Mouse (Mus musculus) intestine, postnatal 0 days (tissue): Measurements from ENCODE around the gene Rnf208. TPM values are rescaled to one million over a fixed set of nuclear protein-coding genes. Genes with fewer than 3 reads are reported as not detected.

Experiments
- ATAC-seq: fragments of 200-750 bp; cut with Nextera tagmentation; 2 replicates; pipeline ENCODE4 v1.8.0; 2017; ENCODE audit warnings: mild to moderate bottlenecking, moderate TSS enrichment, moderate library complexity
- H3K27ac ChIP-seq: fragments of 300-500 bp; sonication (generic); 2 replicates; pipeline ENCODE4 v1.5.1; 2014; ENCODE audit warnings: mild to moderate bottlenecking, low read depth, low read length, moderate library complexity
- H3K27me3 ChIP-seq: fragments of 300-500 bp; sonication (generic); replicated peaks from 2 replicates; pipeline ENCODE4 v1.6.1; 2014; ENCODE audit warnings: low read length, mixed read lengths; ENCODE audit not compliant: control insufficient read depth, insufficient read depth
- H3K36me3 ChIP-seq: fragments of 300-500 bp; sonication (generic); 2 replicates; pipeline ENCODE4 v1.6.1; 2014; ENCODE audit warnings: mild to moderate bottlenecking, moderate library complexity; ENCODE audit not compliant: control insufficient read depth, insufficient read depth
- H3K4me1 ChIP-seq: fragments of 300-500 bp; sonication (generic); replicated peaks from 2 replicates; pipeline ENCODE4 v1.6.1; 2014; ENCODE audit warnings: antibody characterized with exemption, low read length, mixed read lengths; ENCODE audit not compliant: control insufficient read depth, insufficient read depth
- H3K4me2 ChIP-seq: fragments of 300-500 bp; sonication (generic); replicated peaks from 2 replicates; pipeline ENCODE4 v1.6.1; 2014; ENCODE audit warnings: low read depth, mild to moderate bottlenecking, moderate library complexity
- H3K4me3 ChIP-seq: fragments of 300-500 bp; sonication (generic); 2 replicates; pipeline ENCODE4 v1.5.1; 2014; ENCODE audit warnings: low read depth, low read length
- H3K9ac ChIP-seq: fragments of 300-500 bp; sonication (generic); 2 replicates; pipeline ENCODE4 v1.6.1; 2014; ENCODE audit warnings: mild to moderate bottlenecking, low read depth, low read length
- H3K9me3 ChIP-seq: fragments of 300-500 bp; sonication (generic); 2 replicates; pipeline ENCODE4 v1.6.1; 2016; ENCODE audit warnings: mixed run types; ENCODE audit not compliant: control insufficient read depth
- CTCF ChIP-seq: sonication (generic); IDR thresholded peaks from 2 replicates; pipeline ENCODE4 v1.5.1; 2016; ENCODE audit warnings: low read depth, mild to moderate bottlenecking, control low read depth, antibody characterized with exemption, moderate library complexity
- WGBS: fragments of 180-500 bp; shearing (Covaris S2); extraction: QIAGEN DNeasy Blood & Tissue Kit; methylation state at CpG from one replicate; pipeline ENCODE4 v1.1.7; 2014; 5-methylcytosine and 5-hydroxymethylcytosine counted together
- polyA plus RNA-seq: library from polyadenylated mRNA; unstranded; fragments of >200 nt; fragmentation: Nextera tagmentation; extraction: Ambion mirVana; gene quantifications from 2 replicates; pipeline ENCODE4 v1.2.1, GENCODE M21; 2015

Gene Rnf208
- polyA plus RNA-seq, 1 experiment from 2014 or later: 51.9 TPM

DNA sequence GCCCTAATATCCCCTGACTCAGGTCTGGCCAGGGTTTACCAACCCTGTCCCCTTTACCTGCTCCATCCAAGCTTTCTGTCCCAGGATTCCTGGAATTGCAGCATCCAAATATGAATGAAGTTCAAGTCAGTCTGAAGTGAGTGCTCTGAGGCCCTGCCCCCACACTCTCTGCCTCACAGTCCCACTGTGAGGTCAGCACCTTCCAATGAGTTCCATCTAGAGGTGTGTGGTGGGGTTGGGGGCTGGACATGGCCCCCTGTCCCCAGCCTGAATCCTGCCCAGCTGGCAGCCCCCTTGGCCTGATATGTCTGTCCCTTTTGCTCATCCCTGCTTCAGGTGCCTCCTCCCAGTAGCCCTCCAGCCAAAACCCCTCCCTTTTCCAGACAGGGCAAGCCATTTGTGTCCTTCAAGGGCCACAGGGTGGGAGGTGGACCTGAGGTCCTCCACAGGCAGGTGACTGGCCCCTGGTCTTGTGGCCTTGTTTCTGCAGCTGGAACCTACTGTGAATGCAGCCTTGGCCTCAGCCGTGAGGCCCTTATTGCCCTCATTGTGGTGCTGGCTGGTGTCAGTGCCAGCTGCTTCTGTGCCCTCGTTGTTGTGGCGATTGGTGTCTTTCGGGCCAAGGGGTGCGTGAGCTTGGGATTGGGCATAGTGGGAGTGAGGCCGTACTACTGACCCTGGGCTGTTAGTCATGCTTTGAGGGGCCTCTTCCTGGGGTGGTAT, 46.0 kb downstream of the Rnf208 start, which contains the start of gene Tmem210:
Gene Tmem210, plus strand, starts transcription at position 219 of the 723 bp plus-strand sequence.
- H3K27ac ChIP-seq: peak within 1 kb of the TSS; percentile 90
- WGBS: 81% methylated on average over 6 of the region's 6 CpGs
- TF ChIP-seq CTCF: no peak
- no peak within 1 kb of the TSS for H3K9ac ChIP-seq
- peak within 1 kb of the TSS; percentile 37; the same call in 1 of the 2 replicates for H3K4me2 ChIP-seq
- H3K4me3 ChIP-seq: no peak within 1 kb of the TSS
- peaks cover 40% of the 10 kb centered on the region for H3K27me3 ChIP-seq
- H3K4me1 ChIP-seq: peaks cover 19% of the 10 kb centered on the region; the same call in 1 of the 2 replicates
- peaks cover 22% of the 10 kb centered on the region for H3K36me3 ChIP-seq
- H3K9me3 ChIP-seq: no peaks in the 10 kb centered on the region
- ATAC-seq: no peak

GRCm38 (mm10) chr2:25288734-25289345, 46.8 kb downstream of the Rnf208 start:
- no peak overlapping the region for H3K4me2 ChIP-seq
- peaks cover 19% of the 10 kb centered on the region; the same call in 1 of the 2 replicates for H3K4me1 ChIP-seq
- H3K9me3 ChIP-seq: no peaks in the 10 kb centered on the region
- no peak for ATAC-seq
- H3K4me3 ChIP-seq: no peak overlapping the region
- no peak overlapping the region for H3K9ac ChIP-seq
- no peak overlapping the region for H3K27ac ChIP-seq
- H3K27me3 ChIP-seq: peaks cover 45% of the 10 kb centered on the region
- 0 out of 2 replicates have a peak, but pooled peaks have one; percentile 28 for TF ChIP-seq CTCF
- 85% methylated on average over 7 of the region's 7 CpGs for WGBS
- H3K36me3 ChIP-seq: peaks cover 16% of the 10 kb centered on the region

DNA sequence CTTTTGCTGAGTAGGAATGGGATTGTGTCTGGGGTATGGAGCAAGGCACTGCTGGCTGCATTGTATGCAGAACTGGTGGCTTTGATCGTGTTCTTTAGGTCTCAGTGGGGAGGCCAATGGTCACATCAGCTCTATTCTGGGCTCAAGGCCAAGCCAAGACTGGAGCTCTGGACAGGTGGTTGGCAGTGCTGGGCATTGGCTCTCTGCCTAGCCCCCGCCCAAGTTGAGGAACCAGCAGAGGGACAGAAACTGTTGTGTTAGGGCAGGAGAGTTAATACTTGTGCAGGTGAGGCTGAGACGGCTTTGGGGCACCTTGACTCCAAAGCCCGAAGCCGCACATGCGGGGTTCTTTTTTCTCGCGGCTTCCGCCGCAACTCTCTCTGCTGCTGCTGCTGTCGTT, 47.6 kb downstream of the Rnf208 start, which contains the start of gene Lrrc26:
Gene Lrrc26, plus strand, starts transcription at position 265 of the 400 bp plus-strand sequence.
- no peak for TF ChIP-seq CTCF
- 8% methylated on average over 11 of the region's 11 CpGs for WGBS
- Histone ChIP-seq H3K9ac (0 out of 2 replicates have a peak within 1 kb of the TSS, but pooled peaks have one; percentile 17), H3K4me1 (peaks cover 19% of the 10 kb centered on the region; the same call in 1 of the 2 replicates), H3K27ac (no peak within 1 kb of the TSS; the same call in 1 of the 2 replicates), H3K36me3 (peaks cover 8% of the 10 kb centered on the region; the same call in 1 of the 2 replicates), H3K27me3 (peaks cover 46% of the 10 kb centered on the region), H3K4me2 (peak within 1 kb of the TSS; percentile 75), H3K4me3 (peak within 1 kb of the TSS; percentile 42), H3K9me3 (no peaks in the 10 kb centered on the region)
- no peak for ATAC-seq

GRCm38 (mm10) chr2:25290101-25290815, 48.2 kb downstream of the Rnf208 start:
- Histone ChIP-seq H3K9me3 (no peaks in the 10 kb centered on the region), H3K9ac (0 out of 2 replicates have a peak overlapping the region, but pooled peaks have one; percentile 17), H3K27me3 (peaks cover 46% of the 10 kb centered on the region), H3K4me2 (peak overlapping the region; percentile 75), H3K27ac (no peak overlapping the region), H3K4me1 (peaks cover 19% of the 10 kb centered on the region; the same call in 1 of the 2 replicates), H3K4me3 (peak overlapping the region; percentile 42), H3K36me3 (peaks cover 2% of the 10 kb centered on the region; the same call in 1 of the 2 replicates)
- no peak for ATAC-seq
- WGBS: 2% methylated on average over 54 of the region's 54 CpGs
- TF ChIP-seq CTCF: no peak

DNA sequence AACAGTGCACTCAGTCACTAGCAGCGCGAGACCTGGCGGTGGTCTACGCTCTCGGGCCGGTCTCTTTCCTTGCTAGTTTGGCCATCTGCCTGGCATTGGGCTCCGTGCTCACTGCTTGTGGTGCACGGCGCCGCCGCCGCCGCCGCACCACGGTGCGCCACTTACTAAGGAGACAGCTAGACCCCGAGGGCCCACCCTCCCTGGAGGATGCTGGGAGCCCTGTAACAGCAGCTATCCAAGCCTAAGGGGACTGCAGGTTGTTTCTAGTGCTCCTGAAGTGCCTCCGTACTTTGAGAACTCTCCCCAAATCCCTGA, 48.7 kb downstream of the Rnf208 start:
- no peak for TF ChIP-seq CTCF
- peak overlapping the region; percentile 75 for H3K4me2 ChIP-seq
- H3K9ac ChIP-seq: no peak overlapping the region
- H3K9me3 ChIP-seq: no peaks in the 10 kb centered on the region
- ATAC-seq: no peak
- peaks cover 46% of the 10 kb centered on the region for H3K27me3 ChIP-seq
- WGBS: under 1% methylated on average over 18 of the region's 18 CpGs
- peaks cover 16% of the 10 kb centered on the region; the same call in 1 of the 2 replicates for H3K4me1 ChIP-seq
- H3K36me3 ChIP-seq: no peaks in the 10 kb centered on the region; the same call in 1 of the 2 replicates
- peak overlapping the region; percentile 42 for H3K4me3 ChIP-seq
- H3K27ac ChIP-seq: no peak overlapping the region
